Mouse (Mus musculus): ENCODE measurements around the gene Sorcs3.

DNA sequence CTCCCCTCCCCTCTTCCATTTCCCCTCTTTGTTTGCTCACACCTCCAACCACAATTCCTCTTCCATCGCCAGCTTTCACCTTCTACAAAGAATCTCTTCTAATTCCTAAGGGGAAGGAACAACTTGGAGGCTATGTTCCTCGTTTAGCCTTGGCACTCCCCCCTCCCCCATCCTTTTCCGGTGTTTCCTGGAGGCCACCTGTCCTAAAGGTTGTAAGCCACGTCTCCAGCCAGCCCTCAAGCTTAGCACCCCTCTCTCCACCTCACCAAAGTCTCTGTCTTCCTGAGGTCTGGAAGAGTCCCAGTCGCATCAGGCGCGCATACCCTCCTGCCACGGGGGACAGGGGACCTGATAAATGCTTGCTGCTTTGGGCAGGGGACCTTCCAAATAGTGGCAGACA lies 1.3 kb upstream of the Sorcs3 start:
- TF ChIP-seq POLR2A (IDR thresholded peaks at IDR 0.05; ENCODE audit: borderline replicate concordance, control insufficient read depth, low read depth, low read length) (no peak), CTCF (IDR thresholded peaks at IDR 0.05; ENCODE audit: control insufficient read depth, insufficient read depth, low read length) (no peak)
